Mouse (Mus musculus): ENCODE data around the gene Vmn2r32.
"Not testable (repeated sequence)": the region's sequence is repeated elsewhere in the genome, so short reads cannot be mapped to it uniquely, and the experiment has no call there.

The Vmn2r32 gene

GRCm38 (mm10) chr7:7479918-7480317 is at the start of gene Vmn2r32:
Gene Vmn2r32, minus strand, starts transcription at chr7:7480018.
- DNase-seq (ENCODE audit: extremely low spot score, low spot score) = not testable (repeated sequence)
